Mouse (Mus musculus) liver, embryonic 14.5 days (tissue): ENCODE data around the gene Ptpn12.

ENCODE experiments used
- CTCF ChIP-seq: IDR thresholded peaks from 2 replicates; pipeline ENCODE4 v1.5.1; 2016; ENCODE audit warnings: antibody characterized with exemption, low read depth, control low read depth
- EP300 ChIP-seq: IDR thresholded peaks from 2 replicates; pipeline ENCODE4 v1.6.1; 2016; ENCODE audit warnings: antibody characterized with exemption, low read depth

DNA sequence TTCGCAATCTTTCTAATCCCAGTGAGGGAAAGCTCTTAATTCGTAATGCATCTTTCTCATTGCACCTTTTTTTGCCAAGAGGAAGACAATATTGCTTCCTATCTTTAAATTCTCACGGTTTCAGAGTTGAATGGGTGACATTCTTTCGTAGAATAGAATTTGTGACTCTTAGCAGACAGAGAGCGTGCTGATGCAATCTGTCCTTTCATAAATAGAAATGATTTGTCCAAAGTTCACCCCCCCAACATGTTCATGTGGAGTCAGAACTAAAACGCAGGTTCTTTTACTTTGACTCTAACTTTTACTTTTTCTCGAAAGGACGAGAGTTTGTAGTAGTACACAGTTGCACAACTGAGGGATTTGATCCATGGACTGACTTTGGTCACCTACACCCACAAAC lies 884 bp upstream of the Ptpn12 start:
- TF ChIP-seq CTCF (no peak), EP300 (no peak)
